Mouse (Mus musculus) lung, postnatal 36 days (tissue): ENCODE measurements at regions not wholly inside any gene's neighbourhood (a gene's known extent, or its start where the extent isn't known, plus 50 kb on each side); places are given as distances from the start of the nearest gene placed in this dataset.
"Not testable (repeated sequence)": the region's sequence is repeated elsewhere in the genome, so short reads cannot be mapped to it uniquely, and the experiment has no call there.

ENCODE experiments used
- DNase-seq: peaks from one replicate; pipeline ENCODE4 v3.0.0; 2022; ENCODE audit warnings: mixed read lengths

- no peak for DNase-seq
Measured at GRCm38 (mm10) chr6:22506871-22507270, 150.8 kb upstream of the Fam3c start.

DNA sequence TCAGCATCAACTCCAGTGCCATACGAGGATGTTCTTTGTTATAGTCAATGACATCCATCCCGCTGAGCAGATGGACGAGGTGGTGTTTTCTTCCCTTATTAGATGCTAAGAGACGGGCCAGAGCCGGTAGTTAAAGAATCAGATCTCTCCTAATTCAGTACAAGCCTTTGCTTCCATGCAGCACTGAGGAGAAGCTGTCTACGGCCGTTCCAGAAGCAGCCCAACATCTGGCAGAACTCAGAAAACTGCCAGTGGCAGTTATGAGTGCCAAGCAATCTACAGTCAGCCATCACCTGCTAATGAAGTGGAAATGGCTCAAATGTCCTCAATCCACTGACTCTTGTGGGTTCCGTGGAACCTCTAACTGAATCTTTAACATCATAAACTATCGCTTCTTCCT lies 141.3 kb upstream of the Fam3c start:
- DNase-seq: peak; percentile 15

- peak; percentile 15 for DNase-seq
Measured at GRCm38 (mm10) chr6:22496471-22496870, 140.4 kb upstream of the Fam3c start.

DNA sequence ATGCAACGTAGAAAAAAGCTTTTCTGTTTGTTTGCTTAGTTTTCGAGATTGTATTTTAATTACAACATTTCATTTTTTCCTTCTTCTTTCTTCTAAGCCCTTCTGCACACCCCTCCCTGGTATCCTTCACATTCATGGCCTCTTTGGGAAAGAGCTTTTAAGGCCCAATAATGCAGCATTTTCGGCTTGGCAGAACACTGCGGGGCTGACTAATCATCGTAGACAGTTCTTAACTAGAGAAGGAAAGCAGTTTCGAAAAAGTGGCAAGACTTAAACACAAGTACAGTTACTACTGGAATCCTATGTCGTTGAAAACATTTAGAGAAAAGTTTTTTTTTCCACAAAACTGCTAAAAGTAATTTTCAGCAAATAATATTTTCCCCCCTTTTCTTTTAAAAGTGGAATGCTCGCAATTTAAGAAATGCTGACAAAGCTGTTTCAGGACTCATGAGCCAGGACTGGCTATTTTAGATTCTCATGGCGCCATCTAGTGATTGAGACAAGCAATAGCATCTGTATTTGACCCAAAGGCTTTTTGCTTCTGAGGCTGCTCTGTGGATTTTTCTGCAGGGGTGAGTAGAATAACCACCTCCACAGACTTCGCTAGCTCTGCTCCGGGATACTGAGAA lies 137.7 kb upstream of the Fam3c start:
- DNase-seq: peak; percentile 54

GRCm38 (mm10) chr6:22492896-22493295 lies 136.9 kb upstream of the Fam3c start:
- no peak for DNase-seq

DNA sequence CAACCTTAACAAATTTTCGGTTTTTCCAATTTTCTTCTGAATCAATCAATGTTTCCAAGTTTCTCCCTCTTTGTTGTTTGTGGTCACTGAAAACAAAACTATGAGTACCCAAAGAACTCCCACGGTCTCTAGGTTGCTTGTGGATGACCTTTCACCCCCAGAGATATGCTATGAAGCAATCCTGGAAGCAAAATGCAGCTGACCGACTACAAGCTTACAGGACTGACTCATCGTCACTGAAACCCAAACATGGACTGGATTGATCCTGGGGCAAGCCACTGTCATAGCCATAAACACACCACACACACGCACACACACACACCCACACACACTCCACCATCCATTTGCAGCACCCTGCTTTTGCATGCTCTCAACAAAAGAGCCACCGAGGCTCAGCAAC lies 134.7 kb upstream of the Fam3c start:
- no peak for DNase-seq

- no peak for DNase-seq
Measured at GRCm38 (mm10) chr6:22487467-22487866, 131.4 kb upstream of the Fam3c start.

GRCm38 (mm10) chr6:22485828-22486518 lies 129.9 kb upstream of the Fam3c start:
- no peak for DNase-seq

GRCm38 (mm10) chr6:22482257-22482656 lies 126.2 kb upstream of the Fam3c start:
- DNase-seq: not testable (repeated sequence)

- no peak for DNase-seq
Measured at GRCm38 (mm10) chr6:22474604-22475003, 118.6 kb upstream of the Fam3c start.

GRCm38 (mm10) chr6:22474011-22474410 lies 118.0 kb upstream of the Fam3c start:
- peak; percentile 4 for DNase-seq

DNA sequence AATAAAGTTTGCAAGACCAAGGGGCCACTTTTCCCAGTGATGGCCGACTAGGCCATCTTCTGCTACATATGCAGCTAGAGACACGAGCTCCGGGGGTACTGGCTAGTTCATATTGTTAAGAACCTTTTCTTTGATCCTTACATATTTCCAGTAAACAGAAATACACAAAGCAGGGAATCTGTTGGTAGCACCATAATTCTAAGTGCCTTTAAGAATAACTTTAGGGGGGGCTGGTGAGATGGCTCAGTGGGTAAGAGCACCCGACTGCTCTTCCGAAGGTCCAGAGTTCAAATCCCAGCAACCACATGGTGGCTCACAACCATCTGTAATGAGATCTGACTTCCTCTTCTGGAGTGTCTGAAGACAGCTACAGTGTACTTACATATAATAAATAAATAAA lies 116.4 kb upstream of the Fam3c start:
- DNase-seq: not testable (repeated sequence)

- no peak for DNase-seq
Measured at GRCm38 (mm10) chr6:22467334-22467993, 111.4 kb upstream of the Fam3c start.

DNA sequence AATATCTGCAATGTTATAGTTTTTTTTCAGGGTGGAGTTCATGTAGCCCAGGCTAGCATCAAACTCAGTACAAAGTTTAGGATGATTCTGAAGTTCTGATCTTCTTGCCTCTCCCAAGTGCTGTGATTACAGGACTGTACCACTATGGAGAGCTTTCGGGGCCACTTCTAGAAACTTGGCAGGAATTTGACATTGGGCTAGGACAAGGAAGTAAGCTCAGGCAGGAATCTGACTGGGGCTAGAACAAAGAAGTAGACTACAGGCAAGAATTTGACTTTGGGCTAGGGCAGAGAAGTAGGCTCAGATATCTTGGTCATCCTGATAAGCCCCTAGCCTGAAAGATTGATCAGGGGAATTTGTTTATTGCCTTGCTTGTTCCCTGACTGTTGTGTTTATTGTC lies 109.9 kb upstream of the Fam3c start:
- DNase-seq: no peak

- DNase-seq: no peak
Measured at GRCm38 (mm10) chr6:22459440-22460016, 103.5 kb upstream of the Fam3c start.

DNA sequence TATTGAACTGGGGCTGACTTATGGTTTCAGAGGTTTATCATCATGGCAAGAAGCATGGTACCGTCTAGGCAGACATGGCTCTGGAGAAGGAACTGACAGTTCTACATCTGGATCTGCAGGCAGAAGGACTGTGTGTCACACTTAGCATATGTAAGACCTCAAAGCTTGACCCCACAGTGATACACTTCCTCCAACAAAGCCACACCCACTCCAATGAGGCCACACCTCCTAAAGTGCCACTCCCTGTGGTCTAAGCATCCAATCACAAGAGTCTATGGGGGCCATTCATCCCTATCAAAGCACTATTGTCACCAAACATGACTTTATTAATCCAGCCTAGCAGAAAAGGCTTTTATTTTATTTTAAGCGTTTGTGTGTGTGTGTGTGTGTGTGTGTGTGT lies 96.2 kb upstream of the Fam3c start:
- no peak for DNase-seq

DNA sequence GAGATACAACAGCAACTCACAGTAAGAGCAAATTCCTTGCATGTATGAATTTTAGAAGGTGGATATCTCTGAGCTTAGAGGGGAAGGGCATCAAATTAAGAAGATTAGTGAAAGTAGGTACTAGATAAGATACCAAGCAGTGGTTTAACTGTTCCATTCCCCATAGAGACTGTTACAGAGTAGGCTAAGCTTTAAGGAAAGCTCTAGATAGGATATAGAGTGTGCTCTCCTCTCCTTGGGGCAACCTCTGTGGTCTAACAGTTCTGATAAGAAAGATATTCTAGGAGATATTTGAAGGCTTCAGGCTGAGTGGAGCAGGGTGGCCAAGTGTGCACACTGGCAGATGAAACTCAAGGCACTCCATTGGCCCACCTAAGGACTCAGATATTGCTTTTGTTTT lies 94.5 kb upstream of the Fam3c start:
- DNase-seq: no peak

- no peak for DNase-seq
Measured at GRCm38 (mm10) chr6:22448906-22449305, 92.9 kb upstream of the Fam3c start.

DNA sequence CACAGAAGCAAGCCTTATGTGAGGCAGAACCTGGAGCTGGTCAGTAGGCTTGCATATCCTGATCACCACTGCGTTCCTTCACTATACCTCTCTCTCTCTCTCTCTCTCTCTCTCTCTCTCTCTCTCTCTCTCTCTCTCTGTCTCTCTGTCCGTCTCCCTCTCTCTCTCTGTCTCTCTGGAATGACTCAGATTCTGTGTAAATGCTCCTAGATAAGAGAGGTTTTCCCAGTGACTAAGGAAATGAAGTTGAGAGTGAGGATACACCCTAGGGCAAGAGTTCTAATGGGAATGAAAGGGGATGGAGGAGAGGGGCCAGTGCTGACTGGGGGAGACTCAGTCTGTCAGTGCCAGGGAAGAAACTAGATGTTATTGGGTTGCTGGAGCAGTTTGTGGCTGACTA lies 91.6 kb upstream of the Fam3c start:
- no peak for DNase-seq

DNA sequence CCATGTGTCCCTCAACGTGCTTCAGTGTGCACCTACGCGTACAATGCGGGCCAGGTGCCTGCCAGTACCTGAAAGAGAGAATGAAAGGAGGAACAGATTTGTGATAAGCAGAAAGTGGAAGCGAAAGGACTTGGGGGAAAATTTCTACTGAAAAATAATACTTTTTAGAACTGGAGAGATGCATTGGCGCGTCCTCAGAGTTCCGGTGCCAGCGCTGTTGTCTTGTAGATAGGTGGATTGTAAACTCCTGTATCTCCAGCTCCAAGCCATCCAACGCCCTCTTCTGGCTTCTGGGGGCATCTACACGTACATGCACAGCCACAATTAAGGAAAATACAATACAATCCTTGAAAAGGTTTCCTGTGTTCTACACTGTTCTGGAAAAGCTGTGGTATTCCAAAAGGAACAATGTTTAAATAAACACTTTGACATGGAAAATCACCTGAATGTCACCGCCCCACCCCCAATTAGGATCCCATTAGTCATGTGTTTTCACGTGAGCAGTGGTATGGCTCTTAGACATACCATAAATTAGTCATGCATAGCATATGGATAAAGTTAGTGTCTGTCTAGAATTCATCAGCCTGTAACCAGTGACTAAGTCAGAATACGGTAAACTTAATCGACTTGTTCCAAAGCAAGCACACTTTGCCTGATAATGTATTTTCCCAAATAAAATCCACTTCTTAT lies 90.7 kb upstream of the Fam3c start:
- peak; percentile 5 for DNase-seq

- not testable (repeated sequence) for DNase-seq
Measured at GRCm38 (mm10) chr6:22444856-22445255, 88.8 kb upstream of the Fam3c start.

- DNase-seq: peak; percentile 37
Measured at GRCm38 (mm10) chr6:22444220-22444619, 88.2 kb upstream of the Fam3c start.

DNA sequence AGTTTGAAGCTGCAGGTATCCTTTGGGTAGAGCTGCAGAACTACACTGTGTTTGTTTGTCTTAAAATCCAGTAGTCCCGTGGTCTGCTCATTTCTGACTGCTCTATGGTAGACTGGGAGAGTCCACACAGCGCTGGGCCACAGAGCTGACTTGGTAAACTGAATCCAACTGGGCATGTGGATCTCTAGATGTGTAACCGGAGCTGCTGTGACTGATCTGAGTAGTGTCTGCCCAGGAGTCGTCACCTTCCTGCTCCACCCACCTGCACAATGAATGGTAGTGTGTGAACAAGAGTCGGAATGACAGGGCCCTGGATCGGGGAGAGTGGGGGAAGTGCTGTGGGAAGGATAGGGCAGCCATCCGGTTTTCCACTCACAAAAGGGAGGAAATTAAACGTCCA lies 87.5 kb upstream of the Fam3c start:
- DNase-seq: peak; percentile 6
